Mouse (Mus musculus) MEL (cell line): ENCODE data around the gene Gm10376. TPM values are rescaled to one million over a fixed set of nuclear protein-coding genes. Genes with fewer than 3 reads are reported as not detected.
"Not testable (repeated sequence)": the region's sequence is repeated elsewhere in the genome, so short reads cannot be mapped to it uniquely, and the experiment has no call there.

Experiments used
- DNase-seq: peaks from one replicate; pipeline ENCODE4 v3.0.0; 2011; ENCODE audit warnings: low read depth, low spot score
- H3K27ac ChIP-seq: 2 replicates; pipeline ENCODE4 v1.5.1; 2012; ENCODE audit warnings: low read depth, mild to moderate bottlenecking, control low read depth, low read length, moderate library complexity; ENCODE audit not compliant: control insufficient read depth
- H3K27me3 ChIP-seq, 2 experiments: fragments of 150-350 bp in 1 of 2; sonication (generic) in 1 of 2; 2 replicates each; pipeline ENCODE4 v1.6.1; 2012; ENCODE audit warnings: low read length in 2 of 2, mild to moderate bottlenecking in 2 of 2, improper control_type of control experiment in 1 of 2, moderate library complexity in 1 of 2; ENCODE audit not compliant: insufficient read depth in 2 of 2, control insufficient read depth in 1 of 2
- H3K36me3 ChIP-seq, 2 experiments: 2 replicates each; pipeline ENCODE4 v1.6.1; 2012 to 2014; ENCODE audit warnings: low read length in 2 of 2, improper control_type of control experiment in 1 of 2, inconsistent platforms in 1 of 2, mild to moderate bottlenecking in 1 of 2; ENCODE audit not compliant: insufficient read depth in 2 of 2, control insufficient read depth in 1 of 2
- H3K4me1 ChIP-seq, 2 experiments: fragments of 150-350 bp in 1 of 2; sonication (generic) in 1 of 2; 2 replicates each; pipeline ENCODE4 v1.6.1; 2012; ENCODE audit warnings: low read length in 2 of 2, improper control_type of control experiment in 1 of 2, mild to moderate bottlenecking in 1 of 2; ENCODE audit not compliant: insufficient read depth in 2 of 2, control insufficient read depth in 1 of 2
- H3K4me3 ChIP-seq, 2 experiments: fragments of 150-350 bp in 1 of 2; sonication (generic) in 1 of 2; 2 replicates each; pipeline ENCODE4 v1.5.1; 2012; ENCODE audit warnings: low read depth in 2 of 2, low read length in 2 of 2, mild to moderate bottlenecking in 2 of 2, moderate library complexity in 2 of 2, control low read depth in 1 of 2, improper control_type of control experiment in 1 of 2; ENCODE audit not compliant: control insufficient read depth in 1 of 2, insufficient read depth in 1 of 2
- H3K79me2 ChIP-seq: 2 replicates; pipeline ENCODE4 v1.6.1; 2012; ENCODE audit warnings: mild to moderate bottlenecking, low read length, moderate library complexity; ENCODE audit not compliant: control insufficient read depth, poor library complexity, insufficient read depth
- H3K9ac ChIP-seq: 2 replicates; pipeline ENCODE4 v1.6.1; 2012; ENCODE audit warnings: low read depth, mild to moderate bottlenecking, control low read depth, low read length, moderate library complexity; ENCODE audit not compliant: control insufficient read depth, poor library complexity, severe bottlenecking
- H3K9me3 ChIP-seq: fragments of 150-350 bp; sonication (generic); replicated peaks from 2 replicates; pipeline ENCODE4 v1.6.1; 2012; ENCODE audit warnings: mild to moderate bottlenecking, low read length, improper control_type of control experiment, moderate library complexity; ENCODE audit not compliant: insufficient read depth
- polyA plus RNA-seq, 2 experiments: library from polyadenylated mRNA; stranded (reverse) in 1 of 2; unstranded in 1 of 2; fragments of >175 nt in 1 of 2; fragments of >200 nt in 1 of 2; gene quantifications; 2 replicates each; pipeline versions ENCODE4 v1.2.1 to v1.2.4; 2012; ENCODE audit warnings: low replicate concordance in 2 of 2, low read depth in 1 of 2; ENCODE audit not compliant: insufficient read length in 2 of 2, insufficient read depth in 1 of 2, missing spikeins in 1 of 2
- total RNA-seq: library from RNA; depleted of rRNA; stranded (reverse); fragments of 300-350 nt; gene quantifications from 2 replicates; pipeline ENCODE4 v1.2.3, GENCODE M21; 2012; rRNA removed

Gene Gm10376
- total RNA-seq: not detected in 2 replicates
- not detected for polyA plus RNA-seq

DNA sequence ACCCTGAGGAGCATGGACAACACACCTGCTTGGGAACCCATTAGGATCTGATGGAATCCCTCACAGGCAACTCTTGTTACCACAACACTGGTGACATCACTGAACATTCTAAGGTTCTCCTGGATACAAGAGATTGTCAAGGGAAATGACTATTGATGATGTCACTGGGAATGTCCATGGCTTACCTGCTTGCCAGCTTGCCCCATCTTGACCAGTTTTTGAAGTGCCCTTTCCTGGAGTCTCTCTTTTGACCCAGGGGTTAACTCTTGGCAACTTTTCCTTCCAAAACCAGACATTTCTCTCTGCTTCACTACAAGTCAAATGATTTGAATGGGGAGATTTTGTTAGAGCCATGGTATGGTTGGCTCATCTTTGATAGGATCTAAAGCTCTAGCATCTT is at the start of gene Gm10376:
Gm10376 (minus strand) TSS at position 101 of the 400 bp plus-strand sequence.
- H3K4me3 ChIP-seq, H3K9ac ChIP-seq, H3K9me3 ChIP-seq, H3K27ac ChIP-seq, H3K4me1 ChIP-seq, H3K79me2 ChIP-seq, DNase-seq, H3K27me3 ChIP-seq, H3K36me3 ChIP-seq: not testable (repeated sequence)

DNA sequence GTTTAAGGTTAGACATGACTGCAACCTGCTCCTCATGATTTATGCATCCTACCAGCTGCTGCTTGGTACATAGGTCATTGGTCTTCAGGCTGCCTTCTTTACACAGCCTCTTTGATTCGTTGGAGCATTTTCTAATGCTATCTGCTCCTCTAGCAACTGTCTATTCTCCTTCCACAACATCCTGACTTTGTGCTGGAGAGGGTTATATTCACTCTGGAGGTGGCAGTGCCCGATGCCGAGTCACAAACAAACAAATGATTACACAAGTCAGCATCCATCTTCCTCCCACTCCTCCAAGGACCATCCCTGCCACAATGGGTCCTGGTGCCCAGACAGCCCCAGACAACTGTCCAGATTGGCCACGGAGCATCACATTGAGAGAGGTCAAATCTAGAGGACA is 44.8 kb upstream of the Gm10376 start:
- not testable (repeated sequence) for H3K36me3 ChIP-seq, H3K79me2 ChIP-seq, DNase-seq, H3K27ac ChIP-seq, H3K9me3 ChIP-seq, H3K4me1 ChIP-seq, H3K4me3 ChIP-seq, H3K9ac ChIP-seq, H3K27me3 ChIP-seq

GRCm38 (mm10) chr14:43058063-43058462 is 42.6 kb upstream of the Gm10376 start:
- H3K4me1 ChIP-seq, H3K79me2 ChIP-seq, H3K36me3 ChIP-seq, DNase-seq, H3K27me3 ChIP-seq, H3K9ac ChIP-seq, H3K4me3 ChIP-seq, H3K9me3 ChIP-seq, H3K27ac ChIP-seq: not testable (repeated sequence)

DNA sequence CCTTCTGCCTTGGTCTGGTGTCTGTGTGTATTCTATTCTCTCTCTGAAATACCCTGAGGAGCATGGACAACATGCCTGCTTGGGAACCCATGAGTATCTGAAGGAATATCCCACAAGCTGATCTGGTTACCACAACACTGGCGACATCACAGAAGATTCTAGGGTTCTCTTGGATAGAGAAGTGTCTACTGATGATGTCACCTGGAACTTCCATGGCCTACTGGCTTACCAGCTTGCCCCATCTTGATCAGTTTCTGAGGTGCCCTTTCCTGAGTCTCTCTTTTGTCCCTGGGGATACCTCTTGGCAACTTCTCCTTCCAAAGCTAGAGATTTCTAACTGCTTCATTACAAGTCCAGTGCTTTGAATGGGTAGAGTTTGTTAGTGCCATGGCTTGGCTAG is 21.9 kb downstream of the Gm10376 start, which contains the start of gene Gm8082:
Gm8082 (minus strand) TSS at position 101 of the 400 bp plus-strand sequence.
- not testable (repeated sequence) for H3K4me1 ChIP-seq, H3K27ac ChIP-seq, H3K9me3 ChIP-seq, H3K79me2 ChIP-seq, H3K27me3 ChIP-seq, H3K4me3 ChIP-seq, DNase-seq, H3K36me3 ChIP-seq, H3K9ac ChIP-seq

Other genes starting within 250 kb of the Gm10376 start
- not detected in 2 replicates for gene Gm3015, start 246.8 kb downstream of the Gm10376 start, total RNA-seq
- not detected for gene Gm3015, start 246.8 kb downstream of the Gm10376 start, polyA plus RNA-seq
- gene Gm10377, start 217.6 kb downstream of the Gm10376 start, total RNA-seq: not detected in 2 replicates
- not detected for gene Gm10377, start 217.6 kb downstream of the Gm10376 start, polyA plus RNA-seq
- not detected in 2 replicates for gene Gm21977, start 162.2 kb downstream of the Gm10376 start, total RNA-seq
- not detected for gene Gm21977, start 162.2 kb downstream of the Gm10376 start, polyA plus RNA-seq
- not detected in 2 replicates for gene Gm8082, start 22.0 kb downstream of the Gm10376 start, total RNA-seq
- gene Gm8082, start 22.0 kb downstream of the Gm10376 start, polyA plus RNA-seq: not detected
- gene Gm8094, start 61.0 kb upstream of the Gm10376 start, total RNA-seq: not detected in 2 replicates
- gene Gm8094, start 61.0 kb upstream of the Gm10376 start, polyA plus RNA-seq: not detected
- gene Gm8104, start 85.0 kb upstream of the Gm10376 start, total RNA-seq: not detected in 2 replicates
- gene Gm8104, start 85.0 kb upstream of the Gm10376 start, polyA plus RNA-seq: not detected
- gene Gm7233, start 164.2 kb upstream of the Gm10376 start, total RNA-seq: not detected in 2 replicates
- gene Gm7233, start 164.2 kb upstream of the Gm10376 start, polyA plus RNA-seq: not detected
- gene Gm8122, start 219.7 kb upstream of the Gm10376 start, total RNA-seq: not detected in 2 replicates
- not detected for gene Gm8122, start 219.7 kb upstream of the Gm10376 start, polyA plus RNA-seq
- not detected in 2 replicates for gene Gm8126, start 243.0 kb upstream of the Gm10376 start, total RNA-seq
- not detected for gene Gm8126, start 243.0 kb upstream of the Gm10376 start, polyA plus RNA-seq